Comparison of ENCODE assay signal across 14 mouse cellular contexts in genomic region chr6:43424978-43425377, GRCm38 (mm10).
DNase-seq lines count a peak whose midpoint lies in the region; ATAC-seq and TF ChIP-seq lines count a peak whose summit lies in the region.
"Had no signal": no experiment of that assay in that cellular context is flagged by ENCODE, and none has a peak within 500 bp of the region (broad histone marks: within the 10 kb centered on the region; RNA-seq: fewer than 3 reads in every experiment).

No protein-coding gene starts in this region.

- H3K27me3 ChIP-seq in embryonic facial prominence, embryonic 14.5 days (replicated peaks; ENCODE audit: control insufficient read depth, insufficient read depth, low read length) = no peaks in the 10 kb centered on the region
- H3K27me3 ChIP-seq in embryonic facial prominence, embryonic 10.5 days (replicated peaks; ENCODE audit: low read depth, poor library complexity, severe bottlenecking) = no peaks in the 10 kb centered on the region
- H3K27me3 ChIP-seq in kidney, embryonic 16.5 days (ENCODE audit: insufficient read depth, low read length) = no peaks in the 10 kb centered on the region
- no peaks in the 10 kb centered on the region for H3K27me3 ChIP-seq in E14TG2a.4 (ENCODE audit: insufficient read depth, low read length)
- H3K27me3 ChIP-seq: embryonic facial prominence, embryonic 13.5 days; limb, embryonic 15.5 days; megakaryocyte, embryonic 14.5 days had no signal

- 46% methylated on average over 4 of the region's 4 CpGs for WGBS in embryonic facial prominence, embryonic 14.5 days
- WGBS in embryonic facial prominence, embryonic 10.5 days = 47% methylated on average over 4 of the region's 4 CpGs
- WGBS in kidney, embryonic 16.5 days = 59% methylated on average over 4 of the region's 4 CpGs

- H3K27ac ChIP-seq in embryonic facial prominence, embryonic 14.5 days (replicated peaks; ENCODE audit: low read depth, low read length) = no peak overlapping the region
- no peak overlapping the region for H3K27ac ChIP-seq in embryonic facial prominence, embryonic 10.5 days (replicated peaks)
- H3K27ac ChIP-seq in kidney, embryonic 16.5 days (ENCODE audit: low read length) = no peak overlapping the region
- H3K27ac ChIP-seq: embryonic facial prominence, embryonic 13.5 days; limb, embryonic 15.5 days had no signal

- no peak overlapping the region for H3K4me2 ChIP-seq in embryonic facial prominence, embryonic 14.5 days (ENCODE audit: low read depth, low read length)
- no peak overlapping the region for H3K4me2 ChIP-seq in kidney, embryonic 16.5 days (replicated peaks; ENCODE audit: low read depth, low read length)
- H3K4me2 ChIP-seq: embryonic facial prominence, embryonic 13.5 days; limb, embryonic 15.5 days had no signal

- no peaks in the 10 kb centered on the region for H3K9me3 ChIP-seq in embryonic facial prominence, embryonic 14.5 days (ENCODE audit: control insufficient read depth, low read length)
- H3K9me3 ChIP-seq in embryonic facial prominence, embryonic 10.5 days = no peaks in the 10 kb centered on the region
- H3K9me3 ChIP-seq in kidney, embryonic 16.5 days (ENCODE audit: low read length) = no peaks in the 10 kb centered on the region
- no peaks in the 10 kb centered on the region for H3K9me3 ChIP-seq in E14TG2a.4 (ENCODE audit: low read length)
- H3K9me3 ChIP-seq: embryonic facial prominence, embryonic 13.5 days; limb, embryonic 15.5 days; megakaryocyte, embryonic 14.5 days had no signal

- H3K4me3 ChIP-seq in embryonic facial prominence, embryonic 14.5 days (ENCODE audit: low read depth, low read length) = no peak overlapping the region
- H3K4me3 ChIP-seq in embryonic facial prominence, embryonic 10.5 days = no peak overlapping the region
- no peak overlapping the region for H3K4me3 ChIP-seq in kidney, embryonic 16.5 days (ENCODE audit: low read length)
- H3K4me3 ChIP-seq in E14TG2a.4 (replicated peaks; ENCODE audit: low read length) = no peak overlapping the region
- H3K4me3 ChIP-seq: embryonic facial prominence, embryonic 13.5 days; limb, embryonic 15.5 days; megakaryocyte, embryonic 14.5 days; myocyte had no signal

- DNase-seq in embryonic facial prominence, embryonic 14.5 days (ENCODE audit: low spot score) = peak; percentile 13
- DNase-seq in embryonic facial prominence, embryonic 10.5 days (ENCODE audit: low spot score) = no peak
- DNase-seq in kidney, postnatal 10 days = peak; percentile 15
- peak; percentile 39 for DNase-seq in 3T3-L1 (ENCODE audit: low read depth, low spot score)
- no peak for DNase-seq in urinary bladder, postnatal 4 days (ENCODE audit: low spot score in 2 of 2)
- no peak for DNase-seq in right cerebral cortex, postnatal 14 days
- DNase-seq: kidney, postnatal 14 days had no signal

- no peak overlapping the region for H3K9ac ChIP-seq in embryonic facial prominence, embryonic 14.5 days (ENCODE audit: low read depth, low read length)
- H3K9ac ChIP-seq in kidney, embryonic 16.5 days (replicated peaks; ENCODE audit: low read length) = no peak overlapping the region
- H3K9ac ChIP-seq: embryonic facial prominence, embryonic 13.5 days; limb, embryonic 15.5 days had no signal

- no peaks in the 10 kb centered on the region for H3K36me3 ChIP-seq in embryonic facial prominence, embryonic 14.5 days (ENCODE audit: control insufficient read depth, insufficient read depth, low read length)
- H3K36me3 ChIP-seq in embryonic facial prominence, embryonic 10.5 days (replicated peaks) = no peaks in the 10 kb centered on the region
- H3K36me3 ChIP-seq in kidney, embryonic 16.5 days (ENCODE audit: insufficient read depth, low read length) = no peaks in the 10 kb centered on the region
- H3K36me3 ChIP-seq in E14TG2a.4 (ENCODE audit: insufficient read depth, low read length) = no peaks in the 10 kb centered on the region
- H3K36me3 ChIP-seq: embryonic facial prominence, embryonic 13.5 days; limb, embryonic 15.5 days had no signal

- no peak for ATAC-seq in embryonic facial prominence, embryonic 14.5 days (ENCODE audit: low read depth)
- no peak for ATAC-seq in kidney, embryonic 16.5 days (ENCODE audit: low FRiP score, low TSS enrichment)
- ATAC-seq: forebrain, embryonic 14.5 days had no signal

- no peaks in the 10 kb centered on the region for H3K4me1 ChIP-seq in embryonic facial prominence, embryonic 14.5 days (ENCODE audit: control insufficient read depth, insufficient read depth, low read length)
- H3K4me1 ChIP-seq in embryonic facial prominence, embryonic 10.5 days = peaks cover 4% of the 10 kb centered on the region; the same call in 1 of the 2 replicates
- H3K4me1 ChIP-seq in kidney, embryonic 16.5 days (ENCODE audit: insufficient read depth, low read length) = no peaks in the 10 kb centered on the region
- H3K4me1 ChIP-seq in E14TG2a.4 (replicated peaks; ENCODE audit: low read depth, low read length) = no peaks in the 10 kb centered on the region
- H3K4me1 ChIP-seq: embryonic facial prominence, embryonic 13.5 days; limb, embryonic 15.5 days had no signal

- TF ChIP-seq CTCF in E14TG2a.4 (conservative IDR thresholded peaks at IDR 0.05; ENCODE audit: low read length) = peak; percentile 10; the same call in 1 of the 2 replicates

Comparison
In these comparisons a context has a peak if more than half of its experiments do, and no peak if none do; other contexts are left out.
1. DNase-seq: peak in embryonic facial prominence, embryonic 14.5 days (single experiment), kidney, postnatal 10 days (single experiment) and 3T3-L1 (single experiment); none in embryonic facial prominence, embryonic 10.5 days (single experiment), urinary bladder, postnatal 4 days (0 of 2) and right cerebral cortex, postnatal 14 days (single experiment).